In the genomic region with DNA sequence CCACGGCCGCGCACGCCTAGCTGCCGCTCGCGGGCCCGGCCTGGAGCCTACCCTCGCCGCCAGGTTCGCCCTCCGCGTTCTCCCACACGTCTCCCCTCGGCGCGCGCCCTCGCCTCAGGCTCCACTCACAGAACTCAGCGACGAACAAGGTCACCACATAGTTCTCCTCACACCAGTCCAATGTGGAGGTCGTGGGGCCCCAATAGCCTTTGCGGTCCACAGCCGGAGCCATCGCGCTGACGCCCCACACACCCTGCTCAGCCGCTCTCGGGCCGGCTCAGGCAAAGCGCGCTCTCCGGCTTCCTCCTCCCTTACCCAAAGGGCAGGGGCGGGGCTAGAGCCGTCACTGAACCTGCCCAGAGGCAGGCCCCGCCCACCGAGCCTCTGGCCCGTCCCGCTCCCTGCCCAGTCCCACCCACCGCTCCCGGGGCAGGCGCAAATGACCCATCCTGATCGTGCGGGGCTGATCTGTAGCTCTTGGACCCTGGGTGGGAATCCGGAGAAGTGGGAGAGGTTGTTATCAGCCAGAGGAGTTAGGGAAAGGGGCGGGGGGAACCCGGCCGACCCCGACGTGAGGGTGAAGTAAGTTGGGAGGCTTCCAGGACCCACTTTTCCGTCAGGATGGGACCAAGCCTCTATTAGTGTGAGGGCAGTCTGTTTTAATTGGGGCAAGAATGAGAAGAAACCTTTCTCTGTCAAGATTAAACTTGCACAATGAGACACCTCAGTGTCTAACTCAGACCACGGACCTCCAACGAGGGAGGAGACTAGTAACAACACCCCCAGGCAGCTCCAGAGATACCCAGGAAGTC, we compare ENCODE assay signal across 1 mouse cellular context.
TF ChIP-seq lines count a peak whose summit lies in the region.

No protein-coding gene starts in this region.

TF ChIP-seq in MEL, 35 proteins besides CTCF, POLR2A, EP300 and RAD21 (continued from another document):
- TF ChIP-seq MAZ (IDR thresholded peaks at IDR 0.05; ENCODE audit: low read depth, low read length) (peak; percentile 80; the same call in 1 of the 2 replicates), USF1 (IDR thresholded peaks at IDR 0.05; ENCODE audit: low read depth, low read length) (no peak)
TF ChIP-seq in MEL: peak in this region for 13.
